ENCODE assay signal across 8 mouse cellular contexts in the genomic region with DNA sequence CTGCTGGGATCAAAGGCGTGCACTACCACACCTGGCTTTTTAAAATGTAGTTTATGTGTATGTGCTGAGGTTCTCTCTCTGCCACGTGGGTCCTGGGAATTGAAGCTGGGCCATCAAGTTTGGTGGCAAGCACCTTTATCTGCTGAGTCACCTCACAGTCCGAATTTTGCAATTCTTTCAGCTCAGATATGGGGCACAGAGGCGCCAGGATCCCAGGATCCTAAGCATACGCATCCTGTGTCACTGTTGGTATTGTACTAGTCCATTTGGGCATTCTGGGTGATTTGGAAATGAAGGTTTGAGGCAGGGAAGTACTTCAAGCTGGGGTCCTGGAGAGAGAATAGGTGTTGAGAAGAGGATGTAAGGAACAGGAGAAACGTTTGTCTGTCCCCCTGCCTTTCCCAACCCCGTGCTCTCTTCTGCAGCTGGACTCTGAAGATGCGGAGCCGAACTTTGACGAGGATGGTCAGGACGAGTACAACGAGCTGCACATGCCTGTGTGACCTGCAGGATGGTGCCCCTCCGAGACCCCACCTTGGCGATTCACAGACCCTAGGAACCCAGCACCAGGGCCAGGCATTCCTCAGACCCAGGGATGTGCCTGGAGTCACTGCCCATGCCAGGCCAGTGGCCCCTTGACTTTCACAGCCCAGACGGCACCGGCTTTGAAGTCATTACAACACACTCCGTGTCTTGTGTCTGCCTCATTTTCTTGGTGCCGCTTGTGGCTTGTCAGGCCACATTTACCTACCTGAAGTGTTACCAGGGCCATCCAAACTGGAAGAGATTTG. TPM values are rescaled to one million over a fixed set of nuclear protein-coding genes. Genes with fewer than 3 reads are reported as not detected.
DNase-seq lines count a peak whose midpoint lies in the region; ATAC-seq and TF ChIP-seq lines count a peak whose summit lies in the region.

No protein-coding gene starts in this region.

- H3K4me1 ChIP-seq in heart, embryonic 12.5 days (replicated peaks), result peaks cover 34% of the 10 kb centered on the region
- peaks cover 9% of the 10 kb centered on the region for H3K4me1 ChIP-seq in neural tube, embryonic 12.5 days
- peaks cover 6% of the 10 kb centered on the region for H3K4me1 ChIP-seq in intestine, embryonic 16.5 days (ENCODE audit: control insufficient read depth, insufficient read depth, low read length)
- H3K4me1 ChIP-seq in stomach, postnatal 0 days (replicated peaks; ENCODE audit: control insufficient read depth, insufficient read depth), result 0 out of 2 replicates have a peak, but pooled peaks cover 2% of the 10 kb centered on the region
- peaks cover 3% of the 10 kb centered on the region; the same call in 1 of the 2 replicates for H3K4me1 ChIP-seq in liver, embryonic 11.5 days (replicated peaks; ENCODE audit: control insufficient read depth, insufficient read depth, low read length)

- H3K36me3 ChIP-seq in heart, embryonic 12.5 days, result peaks cover 42% of the 10 kb centered on the region
- peaks cover 37% of the 10 kb centered on the region for H3K36me3 ChIP-seq in neural tube, embryonic 12.5 days
- H3K36me3 ChIP-seq in intestine, embryonic 16.5 days (ENCODE audit: control insufficient read depth, insufficient read depth, low read length), result no peaks in the 10 kb centered on the region
- no peaks in the 10 kb centered on the region for H3K36me3 ChIP-seq in stomach, postnatal 0 days (ENCODE audit: control insufficient read depth, insufficient read depth, low read length)
- H3K36me3 ChIP-seq in liver, embryonic 11.5 days (ENCODE audit: control insufficient read depth, insufficient read depth, low read length), result peaks cover 2% of the 10 kb centered on the region; the same call in 1 of the 2 replicates

- no peak for TF ChIP-seq EP300 in stomach, postnatal 0 days (optimal IDR thresholded peaks at IDR 0.05)

- no peaks in the 10 kb centered on the region for H3K27me3 ChIP-seq in heart, embryonic 12.5 days (replicated peaks)
- H3K27me3 ChIP-seq in neural tube, embryonic 12.5 days (replicated peaks), result no peaks in the 10 kb centered on the region
- H3K27me3 ChIP-seq in intestine, embryonic 16.5 days (replicated peaks; ENCODE audit: control insufficient read depth, insufficient read depth, low read length), result no peaks in the 10 kb centered on the region
- no peaks in the 10 kb centered on the region for H3K27me3 ChIP-seq in stomach, postnatal 0 days (ENCODE audit: control insufficient read depth, insufficient read depth, low read length)
- peaks cover 10% of the 10 kb centered on the region for H3K27me3 ChIP-seq in liver, embryonic 11.5 days (replicated peaks; ENCODE audit: control insufficient read depth, insufficient read depth, low read length)

- peak overlapping the region; percentile 93 for H3K27ac ChIP-seq in heart, embryonic 12.5 days (ENCODE audit: poor library complexity, severe bottlenecking)
- no peak overlapping the region for H3K27ac ChIP-seq in neural tube, embryonic 12.5 days
- no peak overlapping the region; the same call in 1 of the 2 replicates for H3K27ac ChIP-seq in intestine, embryonic 16.5 days (ENCODE audit: low read length)
- peak overlapping the region; percentile 78 for H3K27ac ChIP-seq in stomach, postnatal 0 days (replicated peaks)
- no peak overlapping the region for H3K27ac ChIP-seq in liver, embryonic 11.5 days (ENCODE audit: low read depth, low read length)

- no peak for DNase-seq in heart, postnatal 4 days
- no peak for DNase-seq in neural tube, embryonic 10.5 days (ENCODE audit: extremely low spot score, low spot score)
- DNase-seq in stomach, postnatal 0 days (ENCODE audit: low spot score), result no peak
- DNase-seq in liver, embryonic 11.5 days (ENCODE audit: low spot score), result no peak
- no peak for DNase-seq in spleen, postnatal 14 days (ENCODE audit: low spot score in 2 of 2)

- WGBS in heart, embryonic 12.5 days, result 72% methylated on average over 18 of the region's 18 CpGs
- 90% methylated on average over 18 of the region's 18 CpGs for WGBS in neural tube, embryonic 12.5 days
- WGBS in intestine, embryonic 16.5 days, result 83% methylated on average over 18 of the region's 18 CpGs
- 85% methylated on average over 18 of the region's 18 CpGs for WGBS in stomach, postnatal 0 days
- WGBS in liver, embryonic 11.5 days, result 80% methylated on average over 18 of the region's 18 CpGs

- H3K4me3 ChIP-seq in heart, embryonic 12.5 days, result no peak overlapping the region
- no peak overlapping the region for H3K4me3 ChIP-seq in neural tube, embryonic 12.5 days
- H3K4me3 ChIP-seq in intestine, embryonic 16.5 days (ENCODE audit: low read length), result no peak overlapping the region
- H3K4me3 ChIP-seq in stomach, postnatal 0 days (ENCODE audit: low read depth, low read length), result no peak overlapping the region
- H3K4me3 ChIP-seq in liver, embryonic 11.5 days (ENCODE audit: low read depth, low read length), result no peak overlapping the region

- H3K9me3 ChIP-seq in heart, embryonic 12.5 days (replicated peaks), result 0 out of 2 replicates have a peak, but pooled peaks cover 8% of the 10 kb centered on the region
- no peaks in the 10 kb centered on the region for H3K9me3 ChIP-seq in neural tube, embryonic 12.5 days
- peaks cover 6% of the 10 kb centered on the region; the same call in 1 of the 2 replicates for H3K9me3 ChIP-seq in intestine, embryonic 16.5 days (ENCODE audit: control insufficient read depth, low read length)
- no peaks in the 10 kb centered on the region for H3K9me3 ChIP-seq in stomach, postnatal 0 days (ENCODE audit: control insufficient read depth, low read length)
- no peaks in the 10 kb centered on the region for H3K9me3 ChIP-seq in liver, embryonic 11.5 days (ENCODE audit: control insufficient read depth, low read length)

- H3K9ac ChIP-seq in heart, embryonic 12.5 days, result peak overlapping the region; percentile 51; the same call in 1 of the 2 replicates
- H3K9ac ChIP-seq in neural tube, embryonic 12.5 days, result no peak overlapping the region
- H3K9ac ChIP-seq in intestine, embryonic 16.5 days (ENCODE audit: low read depth, low read length), result 0 out of 2 replicates have a peak overlapping the region, but pooled peaks have one; percentile 48
- H3K9ac ChIP-seq in stomach, postnatal 0 days (ENCODE audit: low read length), result no peak overlapping the region
- H3K9ac ChIP-seq in liver, embryonic 11.5 days (ENCODE audit: low read depth, low read length), result no peak overlapping the region

- ATAC-seq in heart, embryonic 12.5 days (ENCODE audit: insufficient number of reproducible peaks, low FRiP score), result no peak
- ATAC-seq in neural tube, embryonic 12.5 days (ENCODE audit: low FRiP score, low read depth), result no peak
- peak; percentile 3; the same call in 1 of the 2 replicates for ATAC-seq in intestine, embryonic 16.5 days
- ATAC-seq in stomach, postnatal 0 days (ENCODE audit: low FRiP score, low TSS enrichment), result no peak
- no peak for ATAC-seq in liver, embryonic 11.5 days (replicated peaks; ENCODE audit: low FRiP score)

- no peak for TF ChIP-seq CTCF in stomach, postnatal 0 days (IDR thresholded peaks at IDR 0.05; ENCODE audit: low read depth)

- H3K4me2 ChIP-seq in heart, embryonic 12.5 days, result peak overlapping the region; percentile 60
- 0 out of 2 replicates have a peak overlapping the region, but pooled peaks have one; percentile 47 for H3K4me2 ChIP-seq in neural tube, embryonic 12.5 days (replicated peaks)
- H3K4me2 ChIP-seq in intestine, embryonic 16.5 days (ENCODE audit: low read depth, low read length), result no peak overlapping the region
- H3K4me2 ChIP-seq in stomach, postnatal 0 days (replicated peaks; ENCODE audit: low read depth), result no peak overlapping the region; the same call in 1 of the 2 replicates
- no peak overlapping the region for H3K4me2 ChIP-seq in liver, embryonic 11.5 days

RNA-seq across cellular contexts. Expression of a gene that starts 12.5 kb away (rescaled TPM):
- 32.6 and 35.7 TPM in 2 replicates for polyA plus RNA-seq in heart, embryonic 12.5 days (2016; fragmentation: Nextera tagmentation; extraction: Ambion mirVana)
- total RNA-seq in heart, postnatal 4 days (2021), result 100 to 1,000 TPM; 121 to 125 TPM
- 30.6 TPM in 2 replicates for polyA plus RNA-seq in neural tube, embryonic 12.5 days (2016; fragmentation: Nextera tagmentation; extraction: Ambion mirVana)
- polyA plus RNA-seq in intestine, embryonic 16.5 days (2015; fragmentation: Nextera tagmentation; extraction: Ambion mirVana), result 7.6 and 9.8 TPM in 2 replicates
- polyA plus RNA-seq in stomach, postnatal 0 days (2015; fragmentation: Nextera tagmentation; extraction: Ambion mirVana), result 7.1 and 7.9 TPM in 2 replicates
- 5.2 and 5.4 TPM in 2 replicates for polyA plus RNA-seq in liver, embryonic 11.5 days (2014; fragmentation: Nextera tagmentation; extraction: Ambion mirVana)

RNA-seq across cellular contexts. Expression of a gene that starts 37.3 kb away (rescaled TPM):
- polyA plus RNA-seq in heart, embryonic 12.5 days (2016; fragmentation: Nextera tagmentation; extraction: Ambion mirVana), result 20.5 and 20.9 TPM in 2 replicates
- 10 to 100 TPM; 15.7 to 16.7 TPM for total RNA-seq in heart, postnatal 4 days (2021)
- polyA plus RNA-seq in neural tube, embryonic 12.5 days (2016; fragmentation: Nextera tagmentation; extraction: Ambion mirVana), result 24.8 and 27.1 TPM in 2 replicates
- polyA plus RNA-seq in intestine, embryonic 16.5 days (2015; fragmentation: Nextera tagmentation; extraction: Ambion mirVana), result 16.6 and 17.8 TPM in 2 replicates
- polyA plus RNA-seq in stomach, postnatal 0 days (2015; fragmentation: Nextera tagmentation; extraction: Ambion mirVana), result 6.7 and 6.8 TPM in 2 replicates
- polyA plus RNA-seq in liver, embryonic 11.5 days (2014; fragmentation: Nextera tagmentation; extraction: Ambion mirVana), result 15.4 and 15.6 TPM in 2 replicates

RNA-seq across cellular contexts. Expression of a gene that starts 51.7 kb away (rescaled TPM):
- polyA plus RNA-seq in heart, embryonic 12.5 days (2016; fragmentation: Nextera tagmentation; extraction: Ambion mirVana), result 7.5 and 9.2 TPM in 2 replicates
- total RNA-seq in heart, postnatal 4 days (2021), result 10 to 100 TPM in 1 of 2 experiments, 1 to 10 TPM in 1; 10.0 to 10.3 TPM
- 7.3 and 10.0 TPM in 2 replicates for polyA plus RNA-seq in neural tube, embryonic 12.5 days (2016; fragmentation: Nextera tagmentation; extraction: Ambion mirVana)
- polyA plus RNA-seq in intestine, embryonic 16.5 days (2015; fragmentation: Nextera tagmentation; extraction: Ambion mirVana), result 6.6 and 7.3 TPM in 2 replicates
- polyA plus RNA-seq in stomach, postnatal 0 days (2015; fragmentation: Nextera tagmentation; extraction: Ambion mirVana), result 4.7 and 6.1 TPM in 2 replicates
- polyA plus RNA-seq in liver, embryonic 11.5 days (2014; fragmentation: Nextera tagmentation; extraction: Ambion mirVana), result 0.84 and 1.4 TPM in 2 replicates

RNA-seq across cellular contexts. Expression of a gene that starts 52.3 kb away (rescaled TPM):
- polyA plus RNA-seq in heart, embryonic 12.5 days (2016; fragmentation: Nextera tagmentation; extraction: Ambion mirVana), result 137 and 147 TPM in 2 replicates
- 100 to 1,000 TPM; 196 to 210 TPM for total RNA-seq in heart, postnatal 4 days (2021)
- polyA plus RNA-seq in neural tube, embryonic 12.5 days (2016; fragmentation: Nextera tagmentation; extraction: Ambion mirVana), result 49.0 and 50.6 TPM in 2 replicates
- 38.7 and 42.7 TPM in 2 replicates for polyA plus RNA-seq in intestine, embryonic 16.5 days (2015; fragmentation: Nextera tagmentation; extraction: Ambion mirVana)
- 17.9 and 21.2 TPM in 2 replicates for polyA plus RNA-seq in stomach, postnatal 0 days (2015; fragmentation: Nextera tagmentation; extraction: Ambion mirVana)
- polyA plus RNA-seq in liver, embryonic 11.5 days (2014; fragmentation: Nextera tagmentation; extraction: Ambion mirVana), result 42.5 and 45.6 TPM in 2 replicates

Comparison
In these comparisons a context has a peak if more than half of its experiments do, and no peak if none do; other contexts are left out.
1. H3K27ac ChIP-seq: peak in heart, embryonic 12.5 days (single experiment) and stomach, postnatal 0 days (single experiment); none in neural tube, embryonic 12.5 days (single experiment), intestine, embryonic 16.5 days (single experiment) and liver, embryonic 11.5 days (single experiment).
2. H3K4me2 ChIP-seq: peak in heart, embryonic 12.5 days (single experiment) and neural tube, embryonic 12.5 days (single experiment); none in intestine, embryonic 16.5 days (single experiment), stomach, postnatal 0 days (single experiment) and liver, embryonic 11.5 days (single experiment).
3. H3K9ac ChIP-seq: peak in heart, embryonic 12.5 days (single experiment) and intestine, embryonic 16.5 days (single experiment); none in neural tube, embryonic 12.5 days (single experiment), stomach, postnatal 0 days (single experiment) and liver, embryonic 11.5 days (single experiment).